Mouse (Mus musculus) brain, embryonic 14.5 days (tissue): ENCODE results near the gene Fkbpl.

Source experiments
- CTCF ChIP-seq: fragments of 200-500 bp; IDR thresholded peaks from 2 replicates; pipeline ENCODE4 v1.5.1; 2012; ENCODE audit warnings: inconsistent platforms, mild to moderate bottlenecking, moderate library complexity, borderline replicate concordance; ENCODE audit not compliant: insufficient read depth, insufficient read length; ENCODE audit errors: extremely low read depth
- POLR2A ChIP-seq: fragments of 200-500 bp; IDR thresholded peaks from 2 replicates; pipeline ENCODE4 v1.6.1; 2012; ENCODE audit warnings: mild to moderate bottlenecking, inconsistent platforms, borderline replicate concordance; ENCODE audit not compliant: poor library complexity, insufficient read depth, insufficient read length, severe bottlenecking; ENCODE audit errors: extremely low read depth

DNA sequence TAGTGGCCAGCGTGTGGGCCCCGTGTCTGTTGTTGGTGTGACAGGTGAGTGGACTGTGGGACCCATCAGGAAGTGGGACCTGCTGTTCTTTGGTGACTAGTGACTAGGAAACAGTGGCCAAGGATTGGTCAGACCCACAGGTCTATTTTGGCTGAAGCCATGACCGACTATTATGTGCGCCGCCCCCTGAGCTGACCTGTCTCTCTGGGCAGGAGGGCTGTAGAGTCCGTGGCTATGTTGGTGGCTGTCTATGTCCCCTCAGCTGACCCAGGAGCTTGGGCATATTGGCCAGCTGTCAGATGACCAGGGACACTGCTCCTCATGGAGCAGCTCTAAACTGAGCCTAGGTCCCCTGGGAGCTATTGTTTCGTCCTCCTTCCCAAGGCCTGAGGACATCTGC is 44.3 kb downstream of the Fkbpl start:
- TF ChIP-seq CTCF (no peak), POLR2A (no peak)
